Mouse (Mus musculus) stomach, postnatal 0 days (tissue): ENCODE results near the gene Krt7.

Source experiments
- CTCF ChIP-seq: IDR thresholded peaks from 2 replicates; pipeline ENCODE4 v1.5.1; 2016; ENCODE audit warnings: antibody characterized with exemption, low read depth, mild to moderate bottlenecking, moderate library complexity
- EP300 ChIP-seq: optimal IDR thresholded peaks from 2 replicates; pipeline ENCODE3; 2016; ENCODE audit warnings: antibody characterized with exemption

- TF ChIP-seq EP300, result no peak
- no peak for TF ChIP-seq CTCF
Measured at GRCm38 (mm10) chr15:101392251-101392650, 18.6 kb upstream of the Krt7 start.
